Mouse (Mus musculus): ENCODE measurements around the gene Ahdc1. TPM values are rescaled to one million over a fixed set of nuclear protein-coding genes. Genes with fewer than 3 reads are reported as not detected.

Gene Ahdc1
- polyA plus RNA-seq, 1 experiment = 23.7 TPM

- Histone ChIP-seq H3K4me3 (ENCODE audit: low read depth, low read length) (peak overlapping the region; percentile 57), H3K36me3 (ENCODE audit: control insufficient read depth, insufficient read depth, low read length) (no peaks in the 10 kb centered on the region), H3K4me1 (ENCODE audit: control insufficient read depth, insufficient read depth, insufficient read length, low read length) (peaks cover 32% of the 10 kb centered on the region), H3K27ac (ENCODE audit: insufficient read depth, low read depth, low read length) (peak overlapping the region; percentile 84), H3K27me3 (ENCODE audit: control insufficient read depth, insufficient read depth, low read length) (no peaks in the 10 kb centered on the region)
- WGBS = 7% methylated on average over 3 of the region's 3 CpGs
- TF ChIP-seq CTCF (IDR thresholded peaks at IDR 0.05; ENCODE audit: extremely low read depth, insufficient read length, insufficient replicate concordance, low read depth, low read length) (no peak), POLR2A (IDR thresholded peaks at IDR 0.05; ENCODE audit: low read depth, low read length) (no peak)
These were observed 73.2 kb downstream of the Ahdc1 start for GRCm38 (mm10) chr4:133083991-133084861.

DNA sequence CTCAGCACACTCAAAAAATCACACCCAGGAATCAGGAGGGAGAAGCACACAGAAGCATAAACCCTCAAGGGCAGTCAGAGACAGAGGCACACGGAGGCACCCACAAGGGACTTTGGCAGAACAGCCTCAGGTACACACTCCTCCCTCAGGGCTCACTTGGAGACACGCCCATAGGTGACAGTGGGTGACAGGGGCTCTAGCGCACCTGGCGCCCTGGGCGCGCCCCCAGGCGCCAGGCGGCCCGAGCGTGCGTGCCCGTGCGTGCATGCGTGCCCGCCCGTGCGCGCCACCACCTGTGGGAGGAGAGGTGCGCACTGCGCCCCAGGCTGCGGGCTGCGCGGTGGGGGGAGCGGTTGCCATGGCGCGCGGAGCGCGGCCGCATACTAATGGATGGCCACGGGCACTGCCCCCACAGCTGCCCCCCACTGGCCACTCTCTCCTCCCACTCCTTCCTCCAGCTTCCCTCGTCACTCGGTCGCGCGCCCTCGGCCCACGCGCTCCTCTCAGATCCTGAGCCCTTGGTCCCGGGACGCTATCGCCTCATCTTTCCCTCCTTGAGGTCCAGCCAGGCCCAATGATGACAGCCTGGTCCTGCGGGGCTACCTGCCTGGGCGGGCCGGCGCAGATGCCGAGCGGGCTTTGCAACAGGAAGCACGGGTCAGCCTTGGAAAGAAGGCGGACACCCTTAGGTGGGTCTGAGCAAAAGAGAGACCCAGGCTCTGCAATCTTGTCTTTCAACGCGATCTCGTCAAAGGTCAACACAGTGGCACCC is 74.1 kb downstream of the Ahdc1 start:
- no peaks in the 10 kb centered on the region for H3K27me3 ChIP-seq (ENCODE audit: control insufficient read depth, insufficient read depth, low read length)
- 2% methylated on average over 53 of the region's 53 CpGs for WGBS

GRCm38 (mm10) chr4:133085783-133086342 is 74.8 kb downstream of the Ahdc1 start:
- peak overlapping the region; percentile 57; the same call in 1 of the 2 replicates for H3K4me3 ChIP-seq (ENCODE audit: low read depth, low read length)
- no peak for TF ChIP-seq POLR2A (IDR thresholded peaks at IDR 0.05; ENCODE audit: low read depth, low read length)
- no peak for TF ChIP-seq CTCF (IDR thresholded peaks at IDR 0.05; ENCODE audit: extremely low read depth, insufficient read length, insufficient replicate concordance, low read depth, low read length)
- no peaks in the 10 kb centered on the region for H3K27me3 ChIP-seq (ENCODE audit: control insufficient read depth, insufficient read depth, low read length)
- H3K27ac ChIP-seq (ENCODE audit: insufficient read depth, low read depth, low read length) = peak overlapping the region; percentile 84
- peaks cover 39% of the 10 kb centered on the region for H3K4me1 ChIP-seq (ENCODE audit: control insufficient read depth, insufficient read depth, insufficient read length, low read length)
- 48% methylated on average over 12 of the region's 12 CpGs for WGBS
- no peaks in the 10 kb centered on the region for H3K36me3 ChIP-seq (ENCODE audit: control insufficient read depth, insufficient read depth, low read length)

More for the DNA sequence above, 74.1 kb downstream of the Ahdc1 start:
- Histone ChIP-seq H3K4me1 (ENCODE audit: control insufficient read depth, insufficient read depth, insufficient read length, low read length) (peaks cover 38% of the 10 kb centered on the region), H3K4me3 (ENCODE audit: low read depth, low read length) (peak overlapping the region; percentile 57), H3K36me3 (ENCODE audit: control insufficient read depth, insufficient read depth, low read length) (no peaks in the 10 kb centered on the region), H3K27ac (ENCODE audit: insufficient read depth, low read depth, low read length) (peak overlapping the region; percentile 84)
- no peak for TF ChIP-seq POLR2A (IDR thresholded peaks at IDR 0.05; ENCODE audit: low read depth, low read length)
- no peak for TF ChIP-seq CTCF (IDR thresholded peaks at IDR 0.05; ENCODE audit: extremely low read depth, insufficient read length, insufficient replicate concordance, low read depth, low read length)

DNA sequence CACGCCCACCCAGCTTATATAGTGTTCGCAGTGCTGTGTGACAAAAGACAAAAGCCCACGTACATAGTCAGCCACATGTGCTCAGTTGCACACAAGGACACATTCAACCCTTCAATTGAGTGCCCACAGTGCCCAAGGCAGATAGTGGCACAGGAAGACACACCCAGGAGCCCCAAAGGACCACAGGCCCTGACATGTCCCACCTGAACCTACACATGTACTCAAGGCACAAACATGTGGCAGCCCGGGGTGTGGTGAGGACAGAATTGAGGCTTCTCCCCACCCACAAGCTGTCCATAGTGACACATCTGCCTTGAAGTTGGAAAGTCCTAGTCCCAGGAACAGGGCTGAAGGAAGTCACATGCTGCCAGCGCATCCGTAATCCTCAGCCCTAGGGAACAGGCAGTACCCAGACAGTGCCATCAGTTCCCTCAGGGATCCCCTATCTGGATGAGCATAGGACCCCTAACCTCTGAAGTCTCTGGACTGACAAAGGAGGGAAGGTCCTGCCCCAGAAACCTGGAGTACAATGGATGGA is 76.2 kb downstream of the Ahdc1 start:
- Histone ChIP-seq H3K4me3 (ENCODE audit: low read depth, low read length) (no peak overlapping the region), H3K36me3 (ENCODE audit: control insufficient read depth, insufficient read depth, low read length) (no peaks in the 10 kb centered on the region), H3K27me3 (ENCODE audit: control insufficient read depth, insufficient read depth, low read length) (no peaks in the 10 kb centered on the region), H3K27ac (ENCODE audit: insufficient read depth, low read depth, low read length) (peak overlapping the region; percentile 13; the same call in 1 of the 2 replicates), H3K4me1 (ENCODE audit: control insufficient read depth, insufficient read depth, insufficient read length, low read length) (peaks cover 45% of the 10 kb centered on the region)
- no peak for TF ChIP-seq POLR2A (IDR thresholded peaks at IDR 0.05; ENCODE audit: low read depth, low read length)
- TF ChIP-seq CTCF (IDR thresholded peaks at IDR 0.05; ENCODE audit: extremely low read depth, insufficient read length, insufficient replicate concordance, low read depth, low read length) = no peak
- 87% methylated on average over 6 of the region's 6 CpGs for WGBS

DNA sequence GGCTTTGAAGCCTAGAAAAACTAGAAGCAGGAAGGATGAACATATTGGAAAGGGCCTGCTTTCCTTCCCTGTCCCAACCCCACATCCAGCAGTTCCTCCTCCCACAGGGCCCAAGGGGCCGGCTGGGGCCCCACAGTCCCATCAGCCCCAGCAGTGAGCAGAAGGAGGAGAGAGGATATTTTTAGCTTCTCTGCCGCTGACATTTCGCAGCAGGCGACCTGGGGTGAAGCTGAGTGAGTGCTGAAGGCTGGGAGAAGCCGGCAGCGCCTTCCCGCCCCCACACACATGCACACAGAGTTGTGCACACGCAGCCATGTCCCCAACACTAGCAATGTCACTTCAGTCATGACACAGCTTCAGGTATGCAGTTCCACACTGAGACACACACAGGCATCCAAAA is 76.8 kb downstream of the Ahdc1 start:
- Histone ChIP-seq H3K4me1 (ENCODE audit: control insufficient read depth, insufficient read depth, insufficient read length, low read length) (peaks cover 49% of the 10 kb centered on the region), H3K27ac (ENCODE audit: insufficient read depth, low read depth, low read length) (peak overlapping the region; percentile 13; the same call in 1 of the 2 replicates), H3K4me3 (ENCODE audit: low read depth, low read length) (no peak overlapping the region), H3K36me3 (ENCODE audit: control insufficient read depth, insufficient read depth, low read length) (no peaks in the 10 kb centered on the region), H3K27me3 (ENCODE audit: control insufficient read depth, insufficient read depth, low read length) (no peaks in the 10 kb centered on the region)
- WGBS = 70% methylated on average over 8 of the region's 8 CpGs
- TF ChIP-seq CTCF (IDR thresholded peaks at IDR 0.05; ENCODE audit: extremely low read depth, insufficient read length, insufficient replicate concordance, low read depth, low read length) = no peak
- TF ChIP-seq POLR2A (IDR thresholded peaks at IDR 0.05; ENCODE audit: low read depth, low read length) = no peak

- WGBS = 20% methylated on average over 9 of the region's 9 CpGs
- no peaks in the 10 kb centered on the region for H3K27me3 ChIP-seq (ENCODE audit: control insufficient read depth, insufficient read depth, low read length)
- peaks cover 52% of the 10 kb centered on the region for H3K4me1 ChIP-seq (ENCODE audit: control insufficient read depth, insufficient read depth, insufficient read length, low read length)
- no peak overlapping the region for H3K27ac ChIP-seq (ENCODE audit: insufficient read depth, low read depth, low read length)
- H3K36me3 ChIP-seq (ENCODE audit: control insufficient read depth, insufficient read depth, low read length) = no peaks in the 10 kb centered on the region
- H3K4me3 ChIP-seq (ENCODE audit: low read depth, low read length) = no peak overlapping the region
- TF ChIP-seq POLR2A (IDR thresholded peaks at IDR 0.05; ENCODE audit: low read depth, low read length) (no peak), CTCF (IDR thresholded peaks at IDR 0.05; ENCODE audit: extremely low read depth, insufficient read length, insufficient replicate concordance, low read depth, low read length) (no peak)
These were observed 78.3 kb downstream of the Ahdc1 start for GRCm38 (mm10) chr4:133089319-133089718.
